Mouse (Mus musculus): ENCODE results near the gene Unc119b. TPM values are rescaled to one million over a fixed set of nuclear protein-coding genes. Genes with fewer than 3 reads are reported as not detected.

Gene Unc119b
- polyA plus RNA-seq, 1 experiment from 2014 or later = 21.8 TPM

DNA sequence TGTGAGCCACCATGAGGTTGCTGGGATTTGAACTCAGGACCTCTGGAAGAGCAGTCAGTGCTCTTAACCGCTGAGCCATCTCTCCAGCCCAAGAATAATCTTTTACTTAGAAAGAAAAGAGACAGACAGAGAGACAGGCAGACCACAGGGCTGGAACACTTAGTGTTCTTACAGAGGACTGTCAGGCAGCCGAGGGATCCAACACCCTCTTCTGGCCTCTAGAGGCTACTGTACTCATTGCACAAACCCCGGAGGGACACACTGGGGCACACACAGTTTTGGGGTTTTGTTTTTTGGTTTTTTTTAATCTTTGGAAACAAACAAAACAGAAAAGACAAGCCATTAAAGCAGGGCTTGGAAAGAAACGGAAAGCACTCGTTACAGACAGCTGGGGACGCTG is 5.4 kb downstream of the Unc119b start:
- 85% methylated on average over 6 of the region's 6 CpGs for WGBS

DNA sequence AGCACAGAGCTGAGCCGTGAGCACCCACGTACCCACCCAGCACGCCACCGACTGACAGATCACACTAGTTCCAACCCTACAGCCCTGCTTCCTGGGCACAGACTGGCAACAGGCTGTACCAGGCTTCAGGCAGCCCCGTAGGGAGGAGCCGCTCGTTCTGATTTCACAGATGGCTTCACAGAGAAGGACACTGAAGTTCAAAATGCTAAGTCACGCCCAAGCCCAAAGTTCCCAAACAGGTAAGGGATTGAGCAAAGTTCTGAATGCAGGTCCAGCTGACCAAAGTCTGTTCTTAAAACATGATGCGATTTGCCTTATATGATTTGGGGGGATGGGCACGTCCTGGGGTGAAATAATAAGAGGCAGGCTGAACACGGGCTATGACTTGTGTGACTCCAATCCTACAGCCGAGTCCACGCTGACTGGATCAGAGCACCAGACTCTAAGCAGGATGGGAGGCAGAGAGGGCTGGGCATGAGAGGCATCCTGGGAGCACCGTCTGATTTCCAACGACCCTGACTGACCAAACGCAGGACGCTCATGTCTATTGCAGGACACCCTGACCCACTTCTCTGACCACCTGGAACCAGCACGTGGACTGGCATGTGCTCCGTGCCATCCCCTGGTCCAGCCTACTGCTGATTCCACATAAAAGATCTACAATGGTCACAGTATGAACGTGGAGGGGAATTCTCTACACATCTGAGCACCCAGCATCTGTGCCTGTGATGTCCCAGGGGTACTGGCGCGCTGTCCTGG is 7.2 kb downstream of the Unc119b start:
- Histone ChIP-seq H3K4me3 (ENCODE audit: low read depth, low read length) (no peak overlapping the region), H3K9me3 (ENCODE audit: low read length) (no peaks in the 10 kb centered on the region), H3K36me3 (ENCODE audit: insufficient read depth, low read length) (peaks cover 12% of the 10 kb centered on the region), H3K4me2 (replicated peaks; ENCODE audit: low read depth, low read length) (no peak overlapping the region), H3K27ac (ENCODE audit: low read length) (no peak overlapping the region), H3K27me3 (replicated peaks; ENCODE audit: insufficient read depth, low read length) (no peaks in the 10 kb centered on the region), H3K9ac (replicated peaks; ENCODE audit: low read depth) (no peak overlapping the region), H3K4me1 (ENCODE audit: insufficient read depth, low read depth, low read length) (no peaks in the 10 kb centered on the region)
- DNase-seq (ENCODE audit: low spot score) (no peak), ATAC-seq (no peak)
- WGBS = 95% methylated on average over 22 of the region's 22 CpGs
- TF ChIP-seq CTCF (IDR thresholded peaks at IDR 0.05) (no peak), EP300 (IDR thresholded peaks at IDR 0.05) (no peak)

More for the DNA sequence above, 5.4 kb downstream of the Unc119b start:
- TF ChIP-seq CTCF (IDR thresholded peaks at IDR 0.05) (peak; percentile 17; the same call in 1 of the 2 replicates), EP300 (IDR thresholded peaks at IDR 0.05) (no peak)
- no peak for ATAC-seq
- Histone ChIP-seq H3K9ac (replicated peaks; ENCODE audit: low read depth) (no peak overlapping the region), H3K27me3 (replicated peaks; ENCODE audit: insufficient read depth, low read length) (no peaks in the 10 kb centered on the region), H3K4me1 (ENCODE audit: insufficient read depth, low read depth, low read length) (peaks cover 5% of the 10 kb centered on the region; the same call in 1 of the 2 replicates), H3K4me2 (replicated peaks; ENCODE audit: low read depth, low read length) (no peak overlapping the region), H3K4me3 (ENCODE audit: low read depth, low read length) (no peak overlapping the region), H3K9me3 (ENCODE audit: low read length) (no peaks in the 10 kb centered on the region), H3K36me3 (ENCODE audit: insufficient read depth, low read length) (peaks cover 12% of the 10 kb centered on the region), H3K27ac (ENCODE audit: low read length) (no peak overlapping the region)
- no peak for DNase-seq (ENCODE audit: low spot score)

DNA sequence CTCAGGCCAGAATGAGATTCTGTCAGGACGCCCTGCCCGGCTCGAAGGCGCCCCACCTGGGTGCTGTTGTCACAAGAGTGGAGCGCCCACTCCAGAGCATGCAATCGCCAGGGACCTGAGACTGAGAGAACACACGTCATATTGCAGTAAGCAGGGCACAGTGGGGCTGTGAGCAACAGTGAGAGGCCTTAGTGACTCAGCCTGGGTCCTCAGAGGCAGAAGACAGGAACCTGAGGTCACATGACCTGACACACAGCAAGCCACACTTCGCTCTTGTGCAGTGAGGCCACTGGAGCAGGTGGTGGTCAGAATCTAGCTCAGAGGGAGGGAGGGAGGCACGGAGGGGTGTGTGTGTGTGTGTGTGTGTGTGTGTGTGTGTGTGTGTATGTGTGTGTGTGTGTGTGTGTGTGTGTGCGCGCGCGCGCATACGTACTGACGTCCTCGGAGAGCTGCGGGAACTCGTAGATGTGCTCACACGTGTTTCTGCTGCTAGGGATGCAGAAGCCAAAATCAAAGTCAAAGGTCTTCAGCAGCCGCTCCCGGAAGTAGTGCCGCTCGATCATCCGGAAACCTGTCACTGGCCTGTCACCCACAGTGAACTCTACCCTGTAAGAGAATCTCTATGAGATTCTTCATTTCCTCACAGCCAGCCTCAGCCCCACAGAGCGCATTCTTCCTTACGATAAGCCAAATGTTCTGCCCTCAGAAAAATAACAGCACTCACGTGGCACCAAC is 8.0 kb downstream of the Unc119b start:
- Histone ChIP-seq H3K9ac (replicated peaks; ENCODE audit: low read depth) (no peak overlapping the region), H3K36me3 (ENCODE audit: insufficient read depth, low read length) (peaks cover 12% of the 10 kb centered on the region), H3K4me1 (ENCODE audit: insufficient read depth, low read depth, low read length) (no peaks in the 10 kb centered on the region), H3K4me3 (ENCODE audit: low read depth, low read length) (no peak overlapping the region), H3K27ac (ENCODE audit: low read length) (no peak overlapping the region), H3K27me3 (replicated peaks; ENCODE audit: insufficient read depth, low read length) (no peaks in the 10 kb centered on the region), H3K4me2 (replicated peaks; ENCODE audit: low read depth, low read length) (no peak overlapping the region), H3K9me3 (ENCODE audit: low read length) (no peaks in the 10 kb centered on the region)
- TF ChIP-seq EP300 (IDR thresholded peaks at IDR 0.05) (no peak), CTCF (IDR thresholded peaks at IDR 0.05) (no peak)
- no peak for DNase-seq (ENCODE audit: low spot score)
- WGBS = 84% methylated on average over 28 of the region's 28 CpGs
- no peak for ATAC-seq

DNA sequence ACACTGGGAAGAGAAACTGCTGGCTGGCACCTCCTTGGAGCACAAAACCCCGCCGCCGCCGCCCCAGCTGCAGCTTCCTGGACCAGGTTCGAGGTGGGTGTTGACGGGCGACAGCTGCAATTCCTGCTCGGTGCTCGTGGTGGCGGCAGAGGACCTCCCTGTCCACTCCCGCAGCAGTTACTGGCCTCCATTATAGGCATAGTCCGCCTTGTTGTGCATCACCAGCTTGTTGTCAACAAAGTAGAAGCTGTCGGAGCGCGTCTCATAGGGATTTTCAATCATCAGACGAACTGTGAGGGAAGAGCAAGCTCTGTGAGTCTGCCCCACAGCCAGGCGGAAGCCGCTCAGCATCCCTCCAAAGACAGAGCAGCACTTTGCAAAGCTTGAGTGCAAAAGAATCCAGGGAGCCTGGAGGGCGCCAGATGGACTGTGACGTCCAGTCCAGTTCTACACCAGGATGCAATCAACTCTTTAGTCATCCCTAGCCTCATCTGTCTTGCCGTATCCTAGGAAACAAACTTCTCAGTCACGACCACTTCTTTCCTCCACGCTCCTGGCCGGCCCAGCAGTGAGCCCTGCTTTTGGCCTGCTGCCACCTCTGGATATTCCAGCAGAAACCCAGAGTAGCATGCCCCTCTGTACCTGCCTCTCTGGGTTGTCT is 9.4 kb downstream of the Unc119b start:
- Histone ChIP-seq H3K4me1 (ENCODE audit: insufficient read depth, low read depth, low read length) (no peaks in the 10 kb centered on the region), H3K9ac (replicated peaks; ENCODE audit: low read depth) (no peak overlapping the region), H3K9me3 (ENCODE audit: low read length) (no peaks in the 10 kb centered on the region), H3K4me2 (replicated peaks; ENCODE audit: low read depth, low read length) (no peak overlapping the region), H3K27ac (ENCODE audit: low read length) (no peak overlapping the region), H3K27me3 (replicated peaks; ENCODE audit: insufficient read depth, low read length) (no peaks in the 10 kb centered on the region), H3K36me3 (ENCODE audit: insufficient read depth, low read length) (peaks cover 11% of the 10 kb centered on the region), H3K4me3 (ENCODE audit: low read depth, low read length) (no peak overlapping the region)
- TF ChIP-seq CTCF (IDR thresholded peaks at IDR 0.05) (peak; percentile 99), EP300 (IDR thresholded peaks at IDR 0.05) (no peak)
- DNase-seq (ENCODE audit: low spot score) (peak; percentile 91), ATAC-seq (peak; percentile 91)
- WGBS = 22% methylated on average over 24 of the region's 24 CpGs

DNA sequence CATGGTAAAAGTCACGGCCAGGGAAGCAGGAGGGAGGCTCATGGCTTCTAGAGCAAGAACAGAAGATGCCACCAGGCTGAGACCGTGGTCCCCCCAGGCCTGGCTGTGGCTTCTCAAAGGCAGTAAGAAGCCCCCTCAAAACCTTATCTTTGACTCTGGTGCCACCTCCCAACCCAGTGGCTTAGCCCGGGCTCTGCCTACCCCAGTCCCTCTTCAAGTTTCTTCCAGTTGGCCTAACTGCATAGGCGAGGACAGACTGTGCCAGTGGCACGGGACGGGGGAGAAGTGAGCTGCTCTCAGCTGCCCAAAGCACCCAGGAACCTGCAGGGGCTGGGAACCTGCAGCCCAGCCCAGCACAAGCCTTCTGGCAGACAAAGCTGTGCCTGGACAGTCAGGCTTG is 10.1 kb downstream of the Unc119b start:
- H3K36me3 ChIP-seq (ENCODE audit: insufficient read depth, low read length) = 0 out of 2 replicates have a peak, but pooled peaks cover 6% of the 10 kb centered on the region

DNA sequence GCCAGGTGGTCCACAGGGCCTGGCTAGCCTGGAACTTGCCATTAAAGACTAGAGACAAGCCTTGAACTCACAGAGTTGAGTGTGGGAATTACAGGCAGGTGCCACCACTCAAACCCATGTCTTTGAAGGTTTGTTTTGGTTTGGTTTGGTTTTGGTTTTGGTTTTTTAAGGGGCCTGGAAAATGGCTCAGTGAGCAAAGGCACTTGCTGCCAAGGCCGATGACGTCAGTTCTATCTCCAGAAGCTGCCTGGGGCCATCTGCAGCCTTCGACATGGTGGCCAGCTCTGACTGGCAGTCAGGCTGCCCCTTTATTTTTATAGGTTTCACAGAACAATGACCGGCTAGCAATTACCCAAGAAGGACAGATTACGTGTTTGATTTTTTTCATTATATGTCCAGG is 13.8 kb downstream of the Unc119b start:
- H3K4me3 ChIP-seq (ENCODE audit: low read depth, low read length) = no peak overlapping the region
- 86% methylated on average over 5 of the region's 5 CpGs for whole genome bisulfite sequencing
- no peak for ATAC-seq
- DNase-seq (ENCODE audit: low spot score) = no peak
- H3K4me2 ChIP-seq (replicated peaks; ENCODE audit: low read depth, low read length) = no peak overlapping the region
- no peaks in the 10 kb centered on the region for H3K4me1 ChIP-seq (ENCODE audit: insufficient read depth, low read depth, low read length)
- H3K36me3 ChIP-seq (ENCODE audit: insufficient read depth, low read length) = 0 out of 2 replicates have a peak, but pooled peaks cover 4% of the 10 kb centered on the region
- no peak overlapping the region for H3K9ac ChIP-seq (replicated peaks; ENCODE audit: low read depth)
- no peaks in the 10 kb centered on the region for H3K9me3 ChIP-seq (ENCODE audit: low read length)
- H3K27ac ChIP-seq (ENCODE audit: low read length) = no peak overlapping the region
- no peak for TF ChIP-seq EP300 (IDR thresholded peaks at IDR 0.05)
- TF ChIP-seq CTCF (IDR thresholded peaks at IDR 0.05) = no peak
- no peaks in the 10 kb centered on the region for H3K27me3 ChIP-seq (replicated peaks; ENCODE audit: insufficient read depth, low read length)

More for the DNA sequence above, 10.1 kb downstream of the Unc119b start:
- Histone ChIP-seq H3K4me2 (replicated peaks; ENCODE audit: low read depth, low read length) (no peak overlapping the region), H3K4me1 (ENCODE audit: insufficient read depth, low read depth, low read length) (no peaks in the 10 kb centered on the region), H3K9ac (replicated peaks; ENCODE audit: low read depth) (no peak overlapping the region), H3K27ac (ENCODE audit: low read length) (no peak overlapping the region), H3K27me3 (replicated peaks; ENCODE audit: insufficient read depth, low read length) (no peaks in the 10 kb centered on the region), H3K9me3 (ENCODE audit: low read length) (no peaks in the 10 kb centered on the region), H3K4me3 (ENCODE audit: low read depth, low read length) (no peak overlapping the region)
- TF ChIP-seq EP300 (IDR thresholded peaks at IDR 0.05) (no peak), CTCF (IDR thresholded peaks at IDR 0.05) (no peak)
- 92% methylated on average over 6 of the region's 6 CpGs for WGBS
- peak; percentile 3; the same call in 1 of the 2 replicates for ATAC-seq
- DNase-seq (ENCODE audit: low spot score) = no peak
